Mouse (Mus musculus) urinary bladder, postnatal 4 days (tissue): ENCODE measurements around the gene Paxbp1.
"Not testable (repeated sequence)": the region's sequence is repeated elsewhere in the genome, so short reads cannot be mapped to it uniquely, and the experiment has no call there.

Experiments used
- DNase-seq, 2 experiments: peaks; one replicate each; pipeline ENCODE4 v3.0.0; 2021 to 2022; ENCODE audit warnings: low spot score in 2 of 2

Gene Paxbp1

GRCm38 (mm10) chr16:91044270-91045182 is at the start of gene Paxbp1:
Paxbp1 (minus strand) TSS chr16:91044543.
- peak; percentile 98 to 99 for DNase-seq

GRCm38 (mm10) chr16:91086642-91087306 is 42.4 kb upstream of the Paxbp1 start:
- no peak for DNase-seq

- DNase-seq = no peak
These were observed 41.0 kb upstream of the Paxbp1 start for GRCm38 (mm10) chr16:91085239-91085825.

GRCm38 (mm10) chr16:91084307-91085238 is 40.2 kb upstream of the Paxbp1 start:
- DNase-seq = no peak

GRCm38 (mm10) chr16:91083002-91083646 is 38.8 kb upstream of the Paxbp1 start:
- no peak for DNase-seq

GRCm38 (mm10) chr16:91081508-91081907 is 37.2 kb upstream of the Paxbp1 start:
- DNase-seq = peak in 1 of 2 experiments; percentile 38

- DNase-seq = no peak
These were observed 31.8 kb upstream of the Paxbp1 start for GRCm38 (mm10) chr16:91076180-91076579.

GRCm38 (mm10) chr16:91075423-91075822 is 31.1 kb upstream of the Paxbp1 start:
- not testable (repeated sequence) for DNase-seq

GRCm38 (mm10) chr16:91073163-91073892 is 29.0 kb upstream of the Paxbp1 start:
- DNase-seq = peak; percentile 81 to 93

- no peak for DNase-seq
These were observed 27.9 kb upstream of the Paxbp1 start for GRCm38 (mm10) chr16:91072256-91072655.

- DNase-seq = peak in 1 of 2 experiments; percentile 39
These were observed 24.6 kb upstream of the Paxbp1 start for GRCm38 (mm10) chr16:91068969-91069368.

GRCm38 (mm10) chr16:91067122-91067521 is 22.8 kb upstream of the Paxbp1 start:
- no peak for DNase-seq

- DNase-seq = no peak
These were observed 20.4 kb upstream of the Paxbp1 start for GRCm38 (mm10) chr16:91064583-91065365.

- DNase-seq = no peak
These were observed 19.4 kb upstream of the Paxbp1 start for GRCm38 (mm10) chr16:91063786-91064185.

- no peak for DNase-seq
These were observed 17.4 kb upstream of the Paxbp1 start for GRCm38 (mm10) chr16:91061531-91062318.

GRCm38 (mm10) chr16:91057741-91058140 is 13.4 kb upstream of the Paxbp1 start:
- DNase-seq = no peak

GRCm38 (mm10) chr16:91057261-91057660 is 12.9 kb upstream of the Paxbp1 start:
- no peak for DNase-seq

GRCm38 (mm10) chr16:91056043-91056821 is 11.9 kb upstream of the Paxbp1 start:
- DNase-seq = no peak
